Mouse (Mus musculus) small intestine, adult 2 months (tissue): ENCODE data around the gene Tut7.

Experiments
- CTCF ChIP-seq: fragments of 200-500 bp; IDR thresholded peaks from 2 replicates; pipeline ENCODE4 v1.5.1; 2012; ENCODE audit warnings: low read depth, mild to moderate bottlenecking, control low read depth, inconsistent platforms, low read length, moderate library complexity, mixed read lengths; ENCODE audit not compliant: insufficient replicate concordance, insufficient read length; ENCODE audit errors: extremely low read depth
- POLR2A ChIP-seq: fragments of 200-500 bp; IDR thresholded peaks from 2 replicates; pipeline ENCODE4 v1.6.1; 2012; ENCODE audit warnings: low read depth, mild to moderate bottlenecking, control low read depth, inconsistent platforms, low read length, moderate library complexity

DNA sequence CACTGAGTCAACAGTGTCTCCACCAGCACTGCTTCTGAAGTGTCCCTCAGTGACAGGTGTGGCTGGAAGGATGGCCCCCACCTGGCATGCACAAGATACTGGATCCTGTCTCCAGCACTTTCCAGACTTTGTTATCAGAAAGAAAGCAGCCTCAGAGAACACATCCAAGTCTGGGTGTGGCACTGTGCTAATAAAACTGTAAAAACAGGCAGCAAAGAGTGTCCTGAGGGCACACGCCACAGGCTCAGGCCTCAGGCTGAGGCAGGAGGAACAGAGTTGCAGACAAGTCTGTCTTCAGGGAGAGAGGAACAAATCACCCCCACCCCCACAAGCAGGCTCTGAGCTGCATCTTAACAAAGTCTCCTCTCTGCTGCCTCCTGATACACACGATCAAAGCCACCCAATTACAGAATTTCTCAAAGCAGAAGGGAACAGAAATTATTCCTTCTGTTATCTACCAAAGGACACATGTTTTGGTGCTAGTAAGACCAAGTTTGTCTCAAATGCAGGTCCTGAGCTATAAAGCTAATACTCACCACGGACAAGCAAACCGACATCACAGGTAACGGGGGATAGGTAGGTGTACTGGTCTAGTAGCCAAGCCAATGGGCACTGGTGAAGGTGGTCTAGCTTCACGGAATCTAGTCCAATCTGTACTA lies 27.0 kb downstream of the Tut7 start:
- no peak for TF ChIP-seq CTCF
- no peak for TF ChIP-seq POLR2A
